Mouse (Mus musculus): ENCODE measurements around the gene Foxa2. TPM values are rescaled to one million over a fixed set of nuclear protein-coding genes. Genes with fewer than 3 reads are reported as not detected.

Foxa2 gene
- polyA plus RNA-seq, 1 experiment: not detected

DNA sequence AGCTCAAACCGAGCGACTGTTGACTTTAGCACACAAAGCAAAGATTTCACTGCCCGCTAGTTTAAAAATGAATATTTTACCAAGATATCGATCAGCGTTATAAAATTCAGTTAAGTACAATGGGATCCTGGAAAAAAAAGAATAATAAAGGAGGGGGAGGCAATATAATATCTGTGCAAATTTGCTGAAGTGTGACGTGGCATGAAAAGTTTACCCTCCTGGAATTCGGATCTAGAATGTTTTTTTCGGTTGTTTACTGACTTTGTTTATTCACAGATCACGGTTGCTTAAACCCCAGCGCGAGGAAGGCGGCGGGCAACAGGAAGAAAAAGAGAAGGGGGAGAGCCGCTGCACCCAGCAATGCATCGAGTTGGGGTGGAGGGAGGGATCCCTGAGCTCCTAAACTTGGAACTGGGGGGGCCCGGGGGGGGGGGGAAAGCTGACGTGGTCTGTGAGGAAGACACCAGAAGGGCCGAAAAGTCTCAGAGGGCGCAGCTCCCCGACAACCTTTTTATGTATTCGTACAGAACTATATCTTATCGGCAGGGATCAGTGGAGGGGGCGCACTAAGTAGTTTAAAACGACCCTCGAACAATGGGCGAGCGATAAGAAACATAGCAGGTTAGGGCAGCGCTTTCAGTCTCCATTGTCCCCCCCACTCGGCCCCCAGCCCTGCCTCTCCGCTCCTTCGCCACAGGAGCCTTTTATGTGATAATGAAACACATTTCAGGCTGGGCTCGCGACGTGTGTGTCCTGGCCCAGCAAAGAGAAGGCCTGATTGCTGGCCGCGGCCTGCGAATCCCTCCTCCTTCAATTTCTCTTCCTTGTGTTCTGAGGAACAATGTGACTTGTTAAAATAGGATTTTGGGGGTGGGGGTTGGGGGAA is 6.3 kb downstream of the Foxa2 start:
- DNase-seq (ENCODE audit: extremely low spot score in 1 of 2, low spot score in 1 of 2): no peak

DNA sequence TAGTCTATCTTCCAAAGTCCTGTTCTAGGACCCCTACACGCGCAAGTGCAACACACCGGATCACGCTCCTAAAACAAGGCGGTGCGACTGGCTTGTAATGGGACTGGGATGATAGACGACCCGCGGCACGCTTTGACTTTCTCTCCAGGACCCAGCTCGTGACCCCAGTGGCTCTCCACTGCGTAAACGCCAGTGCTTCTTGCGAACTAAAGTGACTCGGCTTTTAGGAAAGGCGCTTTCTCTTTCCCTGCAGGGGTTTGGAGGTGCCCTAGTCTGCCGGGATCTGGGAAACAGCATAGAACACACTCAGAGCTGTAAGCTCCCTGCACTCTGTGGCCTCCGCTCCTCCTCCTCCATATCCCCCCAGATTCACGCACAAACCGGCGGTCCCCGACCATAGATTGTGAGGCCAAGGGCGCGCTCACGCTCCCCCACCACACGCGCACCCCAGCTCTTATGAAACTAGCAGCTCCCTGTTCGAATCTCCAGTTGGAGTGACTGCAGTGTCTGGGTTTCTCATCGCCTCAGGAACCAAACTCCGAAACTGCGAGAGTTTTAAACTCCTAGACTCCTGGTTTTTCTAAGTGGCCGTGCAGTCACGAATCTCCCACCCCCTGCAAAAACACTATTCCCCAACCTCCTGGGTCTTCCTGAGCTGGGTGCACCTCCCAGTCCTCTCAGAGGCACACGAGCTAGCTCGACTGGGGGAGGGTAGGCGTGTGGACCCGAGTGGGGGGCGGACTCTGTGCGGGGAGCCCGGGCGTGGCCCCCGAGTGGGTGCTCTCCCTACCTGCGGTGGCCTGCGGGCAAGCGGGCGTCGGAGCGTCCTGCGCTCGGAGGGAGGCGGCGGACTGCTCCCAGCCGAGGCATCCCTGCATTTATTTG is 7.2 kb downstream of the Foxa2 start:
- DNase-seq (ENCODE audit: extremely low spot score in 1 of 2, low spot score in 1 of 2): no peak

DNA sequence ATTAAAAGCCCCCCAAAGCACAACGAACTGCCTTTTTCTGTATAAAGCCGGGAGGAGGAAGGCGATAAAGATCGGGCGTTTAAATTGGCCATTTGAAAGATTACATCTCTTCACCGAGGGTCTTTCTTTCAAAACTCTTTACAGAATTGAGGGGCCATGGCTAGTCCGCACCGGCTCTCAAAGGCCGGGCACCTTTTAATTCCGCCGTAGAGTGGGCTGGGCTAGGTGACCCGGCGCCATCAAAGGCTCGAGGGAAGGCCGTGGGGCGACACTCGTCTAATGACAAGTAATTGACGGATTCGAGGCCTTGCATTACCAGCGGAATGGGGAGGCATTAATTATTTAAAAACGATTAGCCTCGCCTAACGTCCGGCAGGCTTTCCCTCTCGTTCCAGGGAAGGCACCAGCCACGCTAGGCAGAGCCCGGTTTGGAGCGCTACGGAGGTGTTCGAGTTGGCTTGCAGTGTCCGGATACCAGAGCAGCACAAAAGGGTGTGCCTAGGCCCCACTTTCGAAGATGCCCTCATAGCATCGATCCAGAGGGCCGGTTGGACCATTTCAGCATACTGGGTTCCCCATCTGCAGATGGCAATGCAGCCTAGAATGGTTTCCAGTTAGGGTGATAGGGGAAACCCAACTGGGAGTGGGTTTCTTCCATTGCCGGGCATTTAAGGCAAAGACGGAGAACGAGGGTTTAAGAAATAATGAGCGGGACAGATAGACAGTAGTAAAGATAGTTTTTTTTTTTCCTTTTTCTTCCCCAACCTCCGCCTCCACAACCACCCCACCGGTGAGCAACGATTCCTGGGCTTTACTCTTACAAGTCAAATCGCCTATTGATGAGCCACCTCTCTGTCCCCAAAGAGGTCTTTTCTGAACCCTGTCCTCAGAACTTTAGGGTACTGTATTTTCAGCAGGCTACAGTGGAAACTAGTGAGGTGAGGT is 8.1 kb downstream of the Foxa2 start:
- DNase-seq (ENCODE audit: extremely low spot score in 1 of 2, low spot score in 1 of 2): no peak

GRCm38 (mm10) chr2:148036611-148037160 is 10.1 kb downstream of the Foxa2 start:
- no peak for DNase-seq (ENCODE audit: extremely low spot score in 1 of 2, low spot score in 1 of 2)

DNA sequence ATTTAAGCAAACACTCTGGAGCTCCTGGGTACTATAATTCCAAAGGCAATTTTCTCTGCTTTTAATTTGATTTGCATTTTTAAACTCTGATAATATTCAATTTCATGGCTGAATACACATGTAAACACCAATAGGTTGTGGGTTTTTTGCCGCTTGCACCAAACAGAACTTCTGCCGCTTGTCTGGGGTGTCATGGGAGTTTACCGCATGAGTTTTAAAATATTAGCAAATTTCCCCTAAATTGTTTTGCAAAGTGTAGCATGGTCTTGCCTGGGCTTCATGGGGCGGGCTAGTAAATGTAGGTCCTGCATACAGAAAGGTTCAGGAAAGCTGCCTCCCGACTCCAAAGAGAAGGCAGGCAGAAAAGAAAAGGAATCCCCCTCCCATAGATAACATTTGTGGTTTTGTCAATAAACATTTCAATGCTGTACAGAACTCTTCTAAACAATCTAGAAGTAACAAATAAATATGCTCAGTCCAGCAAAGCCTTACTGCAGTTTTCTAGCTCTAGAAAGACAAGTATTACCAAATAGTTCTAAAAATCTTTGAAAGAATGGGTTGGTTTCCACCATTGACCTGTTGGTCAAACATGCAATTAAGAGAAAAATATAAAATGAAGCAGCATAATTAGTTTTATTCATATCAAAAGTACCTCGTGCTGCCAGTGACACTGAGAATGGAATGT is 15.6 kb downstream of the Foxa2 start:
- DNase-seq (ENCODE audit: extremely low spot score in 1 of 2, low spot score in 1 of 2): no peak

DNA sequence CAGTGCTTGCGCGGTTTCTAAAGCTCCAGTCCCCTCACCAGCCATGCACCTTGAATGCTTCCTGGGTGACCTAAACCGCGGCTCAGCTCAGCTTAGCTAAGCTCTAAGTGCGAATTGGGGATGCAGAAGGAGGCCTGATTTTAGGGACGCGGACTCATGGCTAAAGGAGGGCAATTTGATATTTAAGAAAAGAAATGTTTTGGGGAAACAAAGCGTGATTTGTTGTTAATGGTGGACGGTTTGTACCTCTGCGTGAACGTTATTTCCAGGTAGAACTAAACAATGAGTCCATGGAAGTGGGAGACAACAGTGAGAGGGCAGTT is 16.2 kb downstream of the Foxa2 start:
- DNase-seq (ENCODE audit: extremely low spot score in 1 of 2, low spot score in 1 of 2): no peak

DNA sequence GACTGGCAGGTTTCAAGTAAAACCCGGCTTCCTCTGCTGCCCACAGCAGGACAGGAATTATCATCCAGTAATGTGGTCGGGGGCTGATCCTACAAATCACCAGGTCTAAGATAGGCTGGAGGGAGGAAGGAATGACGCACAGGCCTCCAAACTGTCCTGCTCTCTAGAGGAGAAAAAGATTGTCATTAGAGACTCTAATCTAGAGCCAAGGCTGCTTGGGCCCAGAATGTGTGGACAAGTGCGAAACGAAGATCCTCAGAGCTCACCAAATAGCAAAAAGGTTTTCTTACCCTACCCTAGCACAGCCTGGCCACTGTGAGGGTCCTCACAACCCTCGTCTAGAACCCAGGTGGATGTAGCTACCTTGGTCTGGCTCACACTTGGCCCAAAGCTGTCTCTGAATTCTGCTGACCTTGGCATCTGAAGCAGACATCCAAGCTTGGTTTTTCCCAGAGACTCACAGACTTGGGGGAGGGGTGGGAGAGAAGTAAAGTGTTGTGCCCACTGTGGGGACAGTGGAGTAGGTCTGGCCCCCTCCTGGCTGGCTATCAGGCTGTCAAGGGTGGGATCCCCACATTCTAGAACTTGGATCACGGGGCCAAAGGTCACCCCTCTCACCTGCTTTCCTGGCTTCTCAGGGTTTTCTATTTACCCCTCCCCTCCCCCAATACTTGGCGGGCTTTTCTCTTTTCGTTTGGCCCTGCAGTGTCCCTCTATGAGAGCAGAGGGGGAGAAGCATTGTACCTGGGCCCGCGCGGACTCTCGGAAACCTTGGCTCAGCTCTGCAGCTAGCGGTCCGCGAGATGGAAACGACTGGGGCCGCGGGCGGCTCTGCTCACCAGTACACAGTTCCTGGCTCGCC is 16.8 kb downstream of the Foxa2 start:
- DNase-seq (ENCODE audit: extremely low spot score in 1 of 2, low spot score in 1 of 2): no peak

- no peak for DNase-seq (ENCODE audit: extremely low spot score in 1 of 2, low spot score in 1 of 2)
These were observed 17.6 kb downstream of the Foxa2 start for GRCm38 (mm10) chr2:148029050-148029608.

DNA sequence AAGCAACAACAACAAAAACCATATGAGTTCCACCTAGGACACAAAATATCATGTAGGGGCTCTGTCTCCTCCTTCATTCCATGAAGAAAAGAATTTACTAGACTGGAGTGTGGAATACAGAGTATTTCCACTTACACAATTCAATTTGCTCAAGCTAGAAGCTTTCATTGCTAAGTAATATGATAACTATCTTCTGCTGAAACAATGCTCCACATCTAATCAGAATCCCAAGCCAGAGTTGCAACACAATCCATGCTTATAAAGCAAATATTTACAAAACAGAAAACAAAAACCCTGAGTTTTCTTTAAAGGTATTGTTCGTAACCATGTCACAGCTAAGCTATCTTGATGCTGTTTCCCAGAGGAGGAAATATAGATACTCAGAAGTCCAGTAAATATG is 20.4 kb downstream of the Foxa2 start:
- DNase-seq (ENCODE audit: extremely low spot score in 1 of 2, low spot score in 1 of 2): no peak

DNA sequence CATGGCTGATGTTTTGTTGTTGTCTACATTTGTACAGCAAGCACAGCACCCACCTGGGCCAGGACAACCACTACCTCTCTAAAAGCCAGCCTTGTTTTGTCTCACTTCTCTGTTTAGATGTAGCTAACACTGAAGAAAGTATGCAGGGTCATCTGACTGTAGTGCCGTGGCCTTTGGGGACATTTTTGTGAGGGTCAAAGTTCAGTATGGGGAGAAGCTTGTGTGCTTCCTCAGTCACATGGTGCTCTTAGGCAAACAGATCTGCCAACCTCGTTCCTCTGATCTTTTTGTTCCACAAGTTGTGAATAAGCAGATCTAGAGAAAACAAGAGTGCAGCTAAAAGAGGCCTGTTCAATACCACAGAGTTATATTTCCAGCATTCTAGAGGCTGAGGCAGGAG is 21.3 kb downstream of the Foxa2 start:
- no peak for DNase-seq (ENCODE audit: extremely low spot score in 1 of 2, low spot score in 1 of 2)

DNA sequence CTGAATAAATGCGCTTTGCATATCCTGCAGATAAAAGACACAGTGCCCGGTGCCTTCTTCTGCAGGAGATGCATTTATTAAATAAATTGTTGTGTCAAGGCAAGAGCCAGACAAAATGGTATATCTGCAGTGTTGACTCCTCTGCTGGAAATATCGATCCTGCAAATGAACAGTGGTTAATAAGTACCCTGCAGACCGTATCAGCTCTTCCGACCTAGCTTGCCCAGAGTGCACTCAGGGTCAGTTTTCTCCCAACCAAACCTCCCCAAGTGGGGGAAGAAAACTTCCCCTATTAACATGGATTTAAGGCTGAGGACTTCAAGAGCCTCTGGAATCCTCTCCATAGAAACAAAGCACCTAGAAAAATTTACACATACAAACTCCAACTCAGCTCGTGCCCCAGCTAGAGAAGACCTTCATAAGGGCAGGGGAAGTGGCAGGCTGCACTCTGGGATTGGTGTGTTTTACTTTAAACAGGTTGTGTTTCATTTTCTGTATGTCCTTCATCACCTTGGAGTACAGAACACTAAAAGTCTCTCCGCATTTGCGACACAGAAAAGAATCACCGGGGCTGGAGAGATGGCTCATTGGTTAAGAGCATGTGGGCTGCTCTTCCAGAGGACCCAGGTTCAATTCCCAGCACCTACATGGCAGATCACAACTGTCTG is 22.4 kb downstream of the Foxa2 start:
- no peak for DNase-seq (ENCODE audit: extremely low spot score in 1 of 2, low spot score in 1 of 2)

DNA sequence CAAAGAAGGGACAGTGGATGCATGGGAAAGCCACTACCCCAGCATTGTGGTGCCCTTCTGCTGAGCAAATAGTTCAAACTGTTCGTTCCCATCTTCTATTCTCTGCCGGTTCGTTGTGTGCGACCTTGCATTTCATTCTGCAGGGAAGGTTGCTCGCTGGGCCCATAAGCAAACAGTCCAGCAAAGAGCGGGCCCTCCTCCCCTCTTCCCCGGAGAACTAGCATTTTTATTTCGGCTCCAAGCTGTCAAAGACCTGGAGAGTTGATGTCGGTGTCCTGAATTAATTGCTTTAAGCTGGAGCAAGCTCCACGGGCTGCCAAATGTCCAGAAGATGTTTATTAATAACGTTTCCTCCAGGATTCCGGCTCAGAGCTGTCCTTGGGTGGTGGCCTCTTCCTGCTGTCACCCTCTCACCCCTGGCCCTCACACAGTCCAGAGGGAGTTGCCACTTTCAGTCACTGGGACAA is 23.4 kb downstream of the Foxa2 start:
- DNase-seq (ENCODE audit: extremely low spot score in 1 of 2, low spot score in 1 of 2): no peak

DNA sequence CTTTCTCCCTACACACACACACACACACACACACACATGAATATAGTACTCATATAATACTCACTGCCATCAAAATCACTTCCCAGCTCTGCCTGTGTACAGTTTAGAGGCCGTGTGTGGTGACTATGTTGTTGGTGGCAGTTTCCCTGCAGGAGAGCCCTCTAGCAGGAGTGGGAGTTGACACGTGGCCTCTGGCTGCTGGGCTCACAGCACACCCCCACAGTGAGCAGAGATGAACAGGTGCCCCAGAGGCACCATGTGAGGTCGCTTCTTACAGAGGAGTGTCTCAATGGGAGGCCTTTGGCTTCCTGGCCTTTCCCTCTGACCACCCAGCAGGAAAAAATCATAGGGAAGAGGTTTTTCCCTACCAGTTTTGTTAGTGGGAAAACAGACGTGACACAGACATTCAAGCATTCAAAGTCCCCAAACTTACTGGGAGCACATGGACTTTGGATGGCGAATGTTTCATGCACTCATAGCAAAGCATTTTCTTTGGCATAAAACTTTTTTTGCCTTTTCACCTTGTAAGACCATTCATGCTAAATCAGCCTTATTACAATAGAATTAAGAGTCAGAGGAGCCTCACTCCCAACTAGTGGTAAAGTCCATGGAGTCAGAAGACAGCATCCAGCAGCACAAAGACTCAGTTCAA is 24.7 kb downstream of the Foxa2 start:
- no peak for DNase-seq (ENCODE audit: extremely low spot score in 1 of 2, low spot score in 1 of 2)

- no peak for DNase-seq (ENCODE audit: extremely low spot score in 1 of 2, low spot score in 1 of 2)
These were observed 25.8 kb downstream of the Foxa2 start for GRCm38 (mm10) chr2:148021016-148021415.

GRCm38 (mm10) chr2:148020125-148020524 is 26.6 kb downstream of the Foxa2 start:
- DNase-seq (ENCODE audit: extremely low spot score in 1 of 2, low spot score in 1 of 2): no peak

DNA sequence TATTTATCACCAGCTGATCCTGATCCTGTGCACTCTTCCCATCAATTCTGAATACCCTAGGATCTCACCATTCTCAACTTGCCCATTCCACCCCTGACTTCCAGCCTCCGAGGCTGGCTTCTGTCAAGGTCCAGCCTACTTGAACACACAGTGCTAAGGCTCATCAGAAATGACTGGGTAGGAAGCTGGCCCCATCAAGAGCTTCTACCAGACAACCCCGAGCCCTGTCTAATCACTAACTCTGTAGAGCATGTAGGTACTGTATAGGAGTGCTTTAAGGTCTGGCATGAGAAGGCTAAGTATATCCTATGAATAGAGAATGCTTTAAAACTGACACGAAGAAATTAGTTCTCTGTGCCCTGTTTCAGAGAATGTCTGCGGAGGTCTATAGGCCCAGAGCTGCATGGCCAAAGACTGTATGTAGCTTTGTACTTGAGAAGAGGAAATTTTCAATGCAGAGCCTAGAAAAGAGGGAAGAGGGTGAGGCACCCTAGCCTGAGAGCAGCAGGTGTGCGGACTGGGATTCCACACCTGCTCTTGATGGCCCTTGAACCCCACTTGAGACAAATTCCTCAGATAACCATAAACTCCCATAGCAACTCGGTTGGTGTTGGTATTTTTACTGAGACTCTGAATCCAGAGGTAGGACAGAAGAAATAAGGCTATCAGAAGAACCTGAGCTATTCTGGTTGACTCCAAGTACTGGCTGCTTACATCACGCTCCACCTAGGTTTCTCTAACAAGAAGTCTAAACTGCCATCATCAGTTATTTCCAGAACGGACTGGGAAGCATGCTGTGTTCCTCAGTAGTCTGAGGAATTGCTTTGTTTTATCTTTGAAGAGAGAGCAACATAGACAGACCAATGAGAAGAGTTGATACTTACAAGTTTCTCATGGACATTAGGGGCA is 28.7 kb downstream of the Foxa2 start:
- DNase-seq (ENCODE audit: extremely low spot score in 1 of 2, low spot score in 1 of 2): no peak

Measured in frontal cortex, adult 2 months (tissue).